Mouse (Mus musculus) midbrain, embryonic 15.5 days (tissue): Measurements from ENCODE around the gene Rabgap1l. TPM values are rescaled to one million over a fixed set of nuclear protein-coding genes. Genes with fewer than 3 reads are reported as not detected.

Source experiments
- ATAC-seq: fragments of 200-750 bp; cut with Nextera tagmentation; replicated peaks from 2 replicates; pipeline ENCODE4 v1.8.0; 2017; ENCODE audit warnings: moderate TSS enrichment
- H3K27ac ChIP-seq: fragments of 300-500 bp; sonication (generic); 2 replicates; pipeline ENCODE4 v1.5.1; 2015; ENCODE audit warnings: mild to moderate bottlenecking, inconsistent platforms
- H3K27me3 ChIP-seq: fragments of 300-500 bp; sonication (generic); replicated peaks from 2 replicates; pipeline ENCODE4 v1.6.1; 2015; ENCODE audit warnings: inconsistent platforms
- H3K36me3 ChIP-seq: fragments of 300-500 bp; sonication (generic); replicated peaks from 2 replicates; pipeline ENCODE4 v1.6.1; 2015; ENCODE audit warnings: inconsistent platforms
- H3K4me1 ChIP-seq: fragments of 300-500 bp; sonication (generic); 2 replicates; pipeline ENCODE4 v1.6.1; 2015; ENCODE audit warnings: inconsistent platforms
- H3K4me2 ChIP-seq: fragments of 300-500 bp; sonication (generic); 2 replicates; pipeline ENCODE4 v1.6.1; 2015; ENCODE audit warnings: inconsistent platforms, mild to moderate bottlenecking, moderate library complexity
- H3K4me3 ChIP-seq: fragments of 300-500 bp; sonication (generic); 2 replicates; pipeline ENCODE4 v1.5.1; 2015; ENCODE audit warnings: mild to moderate bottlenecking, inconsistent platforms
- H3K9ac ChIP-seq: fragments of 300-500 bp; sonication (generic); 2 replicates; pipeline ENCODE4 v1.6.1; 2015; ENCODE audit warnings: mild to moderate bottlenecking, inconsistent platforms
- H3K9me3 ChIP-seq: fragments of 300-500 bp; sonication (generic); 2 replicates; pipeline ENCODE4 v1.6.1; 2016; ENCODE audit warnings: inconsistent platforms
- WGBS: fragments of 180-500 bp; shearing (Covaris S2); methylation state at CpG from one replicate; pipeline ENCODE4 v1.1.7; 2015; ENCODE audit warnings: mixed read lengths; 5-methylcytosine and 5-hydroxymethylcytosine counted together
- polyA plus RNA-seq: library from polyadenylated mRNA; unstranded; fragments of >200 nt; fragmentation: Nextera tagmentation; extraction: Ambion mirVana; gene quantifications from 2 replicates; pipeline ENCODE4 v1.2.1, GENCODE M21; 2015

The Rabgap1l gene
- polyA plus RNA-seq, 1 experiment from 2014 or later = 38.3 TPM

GRCm38 (mm10) chr1:160485028-160485427, 308.0 kb downstream of the Rabgap1l start:
- H3K4me1 ChIP-seq = no peaks in the 10 kb centered on the region
- no peaks in the 10 kb centered on the region for H3K27me3 ChIP-seq
- WGBS = 64% methylated on average over 7 of the region's 7 CpGs

DNA sequence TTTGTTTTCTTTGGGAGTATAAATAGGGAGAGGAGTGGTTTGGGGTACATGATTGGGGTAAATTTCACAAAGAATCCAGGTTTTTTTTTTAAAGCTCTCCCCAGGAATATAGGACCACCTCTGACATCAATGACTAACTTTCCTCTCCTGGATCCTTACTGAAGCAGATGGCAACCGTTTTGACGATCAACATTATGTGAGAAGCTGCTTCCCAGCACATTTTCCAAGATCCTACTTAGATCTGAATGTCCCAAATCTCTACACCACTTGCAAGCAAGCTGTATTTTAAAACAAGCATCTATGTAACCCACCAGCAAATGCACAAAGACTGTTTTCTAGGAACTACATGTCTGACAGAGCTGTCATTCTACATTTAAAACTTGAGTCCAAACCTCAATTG, 311.4 kb downstream of the Rabgap1l start:
- H3K36me3 ChIP-seq = no peaks in the 10 kb centered on the region
- no peak overlapping the region for H3K4me2 ChIP-seq
- 91% methylated on average over 2 of the region's 2 CpGs for WGBS
- no peak overlapping the region for H3K9ac ChIP-seq
- ATAC-seq = no peak
- H3K27me3 ChIP-seq = no peaks in the 10 kb centered on the region
- H3K4me3 ChIP-seq = no peak overlapping the region
- H3K27ac ChIP-seq = no peak overlapping the region
- H3K4me1 ChIP-seq = no peaks in the 10 kb centered on the region
- no peaks in the 10 kb centered on the region for H3K9me3 ChIP-seq

More at GRCm38 (mm10) chr1:160485028-160485427, 308.0 kb downstream of the Rabgap1l start:
- H3K9me3 ChIP-seq = no peaks in the 10 kb centered on the region
- H3K36me3 ChIP-seq = no peaks in the 10 kb centered on the region
- H3K27ac ChIP-seq = no peak overlapping the region
- no peak for ATAC-seq
- no peak overlapping the region for H3K9ac ChIP-seq
- no peak overlapping the region for H3K4me3 ChIP-seq
- no peak overlapping the region for H3K4me2 ChIP-seq

DNA sequence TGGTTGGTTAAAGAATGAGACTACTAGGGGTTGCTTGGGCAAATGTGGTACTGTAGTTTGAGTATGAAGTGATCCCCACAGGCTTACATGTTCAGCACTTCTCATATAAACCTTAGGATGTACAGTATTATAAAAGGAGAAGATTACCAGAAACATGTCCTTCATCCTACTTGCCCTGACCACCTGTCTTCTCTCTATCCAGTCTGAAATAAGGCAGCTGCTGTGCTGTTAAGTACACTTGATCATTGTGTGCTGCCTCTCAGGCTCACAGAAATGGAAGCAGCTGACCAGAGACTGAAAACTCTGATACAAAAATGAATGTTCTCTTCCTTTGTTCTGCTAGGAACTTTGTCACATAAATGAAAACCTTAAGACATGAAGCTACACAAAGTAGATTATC, 325.6 kb downstream of the Rabgap1l start:
- no peaks in the 10 kb centered on the region for H3K4me1 ChIP-seq
- no peaks in the 10 kb centered on the region for H3K36me3 ChIP-seq
- H3K4me2 ChIP-seq = no peak overlapping the region
- H3K27ac ChIP-seq = no peak overlapping the region
- H3K27me3 ChIP-seq = no peaks in the 10 kb centered on the region
- no peak overlapping the region for H3K9ac ChIP-seq
- no peaks in the 10 kb centered on the region for H3K9me3 ChIP-seq
- H3K4me3 ChIP-seq = no peak overlapping the region
- ATAC-seq = no peak

DNA sequence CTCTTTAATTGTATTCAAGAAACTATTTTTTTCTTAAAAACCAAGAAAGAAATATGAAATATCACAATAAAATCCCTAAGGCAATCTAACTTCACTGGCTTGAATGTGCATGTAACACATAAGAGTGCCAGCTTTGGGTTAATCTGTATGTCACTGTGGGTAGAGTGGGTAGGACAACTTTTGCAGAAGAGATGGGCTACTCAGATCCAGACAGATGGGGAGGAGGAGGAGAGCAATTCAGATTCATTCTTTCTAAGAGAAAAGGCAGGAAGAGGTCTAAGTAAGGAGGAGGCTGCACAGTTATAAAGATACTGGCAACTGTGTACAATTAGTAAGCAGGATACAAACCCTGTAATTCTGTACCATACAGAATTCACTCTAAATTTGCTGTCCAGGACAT, 327.8 kb downstream of the Rabgap1l start:
- H3K4me3 ChIP-seq = no peak overlapping the region
- no peak for ATAC-seq
- no peak overlapping the region for H3K27ac ChIP-seq
- no peaks in the 10 kb centered on the region for H3K4me1 ChIP-seq
- no peak overlapping the region for H3K4me2 ChIP-seq
- no peaks in the 10 kb centered on the region for H3K36me3 ChIP-seq
- no peaks in the 10 kb centered on the region for H3K9me3 ChIP-seq
- H3K27me3 ChIP-seq = no peaks in the 10 kb centered on the region
- no peak overlapping the region for H3K9ac ChIP-seq

- ATAC-seq = no peak
- Histone ChIP-seq H3K9me3 (no peaks in the 10 kb centered on the region), H3K4me2 (no peak overlapping the region), H3K27ac (no peak overlapping the region), H3K36me3 (no peaks in the 10 kb centered on the region), H3K9ac (no peak overlapping the region), H3K4me1 (no peaks in the 10 kb centered on the region), H3K27me3 (no peaks in the 10 kb centered on the region), H3K4me3 (no peak overlapping the region)
Measured at GRCm38 (mm10) chr1:160464148-160464547, 328.9 kb downstream of the Rabgap1l start.

DNA sequence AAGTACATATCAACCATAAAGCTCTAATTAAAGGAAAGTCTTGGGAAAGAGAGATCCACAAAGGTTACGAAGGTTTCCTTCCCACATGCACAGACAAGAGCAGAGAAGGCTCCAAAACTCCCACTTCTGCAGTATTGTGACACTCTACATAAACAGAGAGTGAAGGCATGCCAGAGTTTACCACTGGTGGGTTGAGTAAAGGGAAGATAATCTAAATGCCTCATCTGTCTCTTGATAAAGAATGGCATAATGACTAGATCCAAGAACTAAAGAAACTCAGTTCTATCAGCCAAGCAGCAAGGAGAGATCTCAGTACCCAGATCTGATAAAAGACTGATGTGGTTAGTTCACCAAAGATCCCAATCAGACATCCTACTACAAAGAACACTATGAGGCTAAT, 332.7 kb downstream of the Rabgap1l start:
- Histone ChIP-seq H3K27me3 (no peaks in the 10 kb centered on the region), H3K4me3 (no peak overlapping the region), H3K27ac (no peak overlapping the region), H3K9ac (no peak overlapping the region), H3K4me2 (no peak overlapping the region), H3K4me1 (no peaks in the 10 kb centered on the region), H3K36me3 (no peaks in the 10 kb centered on the region), H3K9me3 (no peaks in the 10 kb centered on the region)
- 92% methylated on average over 1 of the region's 1 CpGs for WGBS
- no peak for ATAC-seq

DNA sequence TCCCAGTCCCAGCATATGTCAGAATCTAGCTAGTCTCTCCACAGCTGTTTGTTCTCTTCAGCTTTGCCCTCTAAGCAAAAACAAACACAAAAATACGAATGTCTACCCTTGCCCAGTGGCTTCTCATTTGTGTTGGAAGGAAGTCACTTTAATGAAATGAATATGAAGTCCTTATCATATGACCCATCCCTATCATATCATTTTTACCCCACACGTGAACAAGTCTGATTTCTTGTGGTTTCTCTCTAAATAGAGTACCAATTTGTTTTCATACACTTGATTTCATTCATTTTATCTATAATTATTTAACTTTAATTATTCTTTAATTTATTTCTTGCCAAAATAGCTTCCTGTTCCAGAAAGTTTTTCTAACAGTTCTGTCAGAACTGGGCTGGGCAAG, 341.3 kb downstream of the Rabgap1l start:
- H3K36me3 ChIP-seq = no peaks in the 10 kb centered on the region
- no peak for ATAC-seq
- H3K4me3 ChIP-seq = no peak overlapping the region
- no peaks in the 10 kb centered on the region for H3K4me1 ChIP-seq
- no peak overlapping the region for H3K27ac ChIP-seq
- no peaks in the 10 kb centered on the region for H3K27me3 ChIP-seq
- no peaks in the 10 kb centered on the region for H3K9me3 ChIP-seq
- H3K9ac ChIP-seq = no peak overlapping the region
- no peak overlapping the region for H3K4me2 ChIP-seq
- 83% methylated on average over 2 of the region's 2 CpGs for WGBS

GRCm38 (mm10) chr1:160448681-160449080, 344.3 kb downstream of the Rabgap1l start:
- Histone ChIP-seq H3K9ac (no peak overlapping the region), H3K9me3 (no peaks in the 10 kb centered on the region), H3K27me3 (no peaks in the 10 kb centered on the region), H3K4me2 (no peak overlapping the region), H3K36me3 (no peaks in the 10 kb centered on the region), H3K27ac (no peak overlapping the region), H3K4me3 (no peak overlapping the region), H3K4me1 (no peaks in the 10 kb centered on the region)
- ATAC-seq = no peak
- WGBS = 66% methylated on average over 2 of the region's 2 CpGs

DNA sequence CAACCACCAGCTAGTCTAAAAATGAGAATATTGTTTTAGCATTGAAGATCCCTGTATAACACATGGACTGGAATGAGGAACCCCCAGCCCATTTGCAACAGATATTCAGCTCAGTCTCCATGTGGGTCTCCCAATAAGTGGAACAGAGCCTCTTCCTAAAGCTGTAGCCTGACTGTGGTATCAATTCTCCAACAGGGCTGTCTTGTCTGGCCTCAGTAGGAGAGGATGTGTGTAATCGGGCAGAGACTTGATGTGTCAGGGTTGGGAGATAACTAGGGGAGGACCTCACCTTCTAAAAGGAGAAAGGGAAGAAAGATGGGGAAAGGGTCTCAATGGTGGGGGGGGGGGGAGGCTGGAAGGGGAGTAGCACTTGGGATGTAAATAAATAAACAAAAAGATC, 346.2 kb downstream of the Rabgap1l start:
- H3K27me3 ChIP-seq = no peaks in the 10 kb centered on the region
- H3K9me3 ChIP-seq = no peaks in the 10 kb centered on the region
- ATAC-seq = no peak
- 86% methylated on average over 1 of the region's 1 CpGs for WGBS
- H3K4me1 ChIP-seq = no peaks in the 10 kb centered on the region
- no peak overlapping the region for H3K4me2 ChIP-seq
- no peaks in the 10 kb centered on the region for H3K36me3 ChIP-seq
- H3K4me3 ChIP-seq = no peak overlapping the region
- H3K27ac ChIP-seq = no peak overlapping the region
- H3K9ac ChIP-seq = no peak overlapping the region

GRCm38 (mm10) chr1:160443506-160443905, 349.5 kb downstream of the Rabgap1l start:
- no peak overlapping the region for H3K27ac ChIP-seq
- H3K9ac ChIP-seq = no peak overlapping the region
- H3K4me2 ChIP-seq = no peak overlapping the region
- H3K4me1 ChIP-seq = no peaks in the 10 kb centered on the region
- no peaks in the 10 kb centered on the region for H3K27me3 ChIP-seq
- ATAC-seq = no peak
- WGBS = 80% methylated on average over 1 of the region's 1 CpGs
- no peaks in the 10 kb centered on the region for H3K36me3 ChIP-seq
- no peak overlapping the region for H3K4me3 ChIP-seq
- H3K9me3 ChIP-seq = no peaks in the 10 kb centered on the region

DNA sequence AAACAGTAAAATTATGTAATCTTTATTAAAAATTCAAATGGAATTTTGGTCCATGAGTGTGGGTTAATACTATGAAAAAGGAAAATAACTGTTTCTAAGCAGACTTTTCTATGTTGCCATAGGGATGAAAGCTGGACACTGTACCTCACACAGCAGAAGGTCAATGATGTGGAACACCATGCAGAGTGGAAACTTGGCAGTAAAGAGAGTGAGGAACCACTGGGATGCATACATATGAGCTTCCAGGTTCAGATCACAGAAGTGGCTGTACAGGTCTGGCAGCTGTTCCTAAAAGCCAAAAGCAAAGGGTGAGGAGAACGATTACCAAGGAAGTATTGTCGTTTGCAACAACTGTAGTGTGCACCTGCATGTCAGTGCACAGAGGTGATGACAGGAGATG, 351.3 kb downstream of the Rabgap1l start:
- no peak overlapping the region for H3K4me3 ChIP-seq
- H3K9me3 ChIP-seq = no peaks in the 10 kb centered on the region
- no peak overlapping the region for H3K9ac ChIP-seq
- H3K36me3 ChIP-seq = no peaks in the 10 kb centered on the region
- no peaks in the 10 kb centered on the region for H3K27me3 ChIP-seq
- ATAC-seq = no peak
- no peak overlapping the region for H3K27ac ChIP-seq
- WGBS = 77% methylated on average over 2 of the region's 2 CpGs
- H3K4me2 ChIP-seq = no peak overlapping the region
- no peaks in the 10 kb centered on the region for H3K4me1 ChIP-seq

DNA sequence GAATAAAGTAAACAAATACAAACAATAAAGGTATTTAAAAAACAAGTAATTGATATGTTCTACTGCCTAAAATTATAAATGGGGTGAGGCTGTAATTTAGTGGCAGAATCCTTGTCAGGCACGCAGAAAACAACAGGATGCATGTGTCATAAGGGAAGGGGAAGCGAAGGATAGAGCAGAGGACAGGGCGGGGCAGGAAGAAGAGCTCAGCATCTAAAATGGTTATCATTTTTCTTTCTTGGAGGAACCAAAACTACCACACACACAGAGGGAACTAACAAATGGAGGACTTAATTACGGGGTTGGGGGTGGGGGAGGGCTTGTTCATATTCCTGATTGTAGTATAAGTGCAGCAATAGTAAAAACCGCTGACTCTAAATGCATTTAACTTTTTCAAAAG, 351.9 kb downstream of the Rabgap1l start:
- no peaks in the 10 kb centered on the region for H3K9me3 ChIP-seq
- no peak overlapping the region for H3K4me2 ChIP-seq
- WGBS = 84% methylated on average over 5 of the region's 5 CpGs
- ATAC-seq = no peak
- H3K27me3 ChIP-seq = no peaks in the 10 kb centered on the region
- H3K36me3 ChIP-seq = no peaks in the 10 kb centered on the region
- H3K27ac ChIP-seq = no peak overlapping the region
- no peak overlapping the region for H3K9ac ChIP-seq
- no peak overlapping the region for H3K4me3 ChIP-seq
- H3K4me1 ChIP-seq = no peaks in the 10 kb centered on the region

DNA sequence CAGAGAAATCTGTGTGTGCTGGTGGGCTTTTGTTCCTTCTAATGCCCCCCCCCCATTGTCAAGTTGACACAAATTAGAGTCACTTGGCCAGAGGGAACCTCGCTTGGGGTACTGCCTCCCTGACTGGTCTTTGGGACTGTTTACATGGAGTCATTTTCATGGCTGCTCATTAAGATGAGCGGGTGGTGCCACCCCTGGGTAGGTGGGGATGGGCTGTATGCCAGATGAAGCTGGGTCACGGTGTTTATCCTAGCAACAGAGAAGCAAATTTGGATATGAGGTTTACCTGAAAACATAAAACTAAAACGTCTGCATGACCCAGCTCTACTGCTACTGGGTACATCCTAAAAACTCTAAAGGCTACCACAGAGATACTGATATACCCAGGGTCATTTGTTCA, 354.2 kb downstream of the Rabgap1l start:
- WGBS = 55% methylated on average over 4 of the region's 4 CpGs
- Histone ChIP-seq H3K9me3 (no peaks in the 10 kb centered on the region), H3K4me3 (no peak overlapping the region), H3K9ac (no peak overlapping the region), H3K4me1 (no peaks in the 10 kb centered on the region), H3K27me3 (no peaks in the 10 kb centered on the region), H3K27ac (no peak overlapping the region), H3K36me3 (no peaks in the 10 kb centered on the region), H3K4me2 (no peak overlapping the region)
- ATAC-seq = no peak
